Mouse (Mus musculus): ENCODE results near the gene Gm4312.
"Not testable (repeated sequence)": the region's sequence is repeated elsewhere in the genome, so short reads cannot be mapped to it uniquely, and the experiment has no call there.

Gene Gm4312

GRCm38 (mm10) chr10:100382460-100382859 lies at the start of gene Gm4312:
Gene Gm4312, minus strand, starts transcription at chr10:100382560.
- DNase-seq = not testable (repeated sequence)

GRCm38 (mm10) chr10:100427592-100427991 lies 45.2 kb upstream of the Gm4312 start:
- peak; percentile 89 for DNase-seq

- DNase-seq = no peak
These were observed 33.2 kb upstream of the Gm4312 start for GRCm38 (mm10) chr10:100415566-100415965.

- DNase-seq = not testable (repeated sequence)
These were observed 19.9 kb upstream of the Gm4312 start for GRCm38 (mm10) chr10:100402301-100402700.

GRCm38 (mm10) chr10:100361038-100361437 lies 21.3 kb downstream of the Gm4312 start, which contains the start of gene Gm4307:
Gene Gm4307, plus strand, starts transcription at chr10:100361338.
- not testable (repeated sequence) for DNase-seq

GRCm38 (mm10) chr10:100356841-100357240 lies 25.5 kb downstream of the Gm4312 start:
- DNase-seq = peak; percentile 92

- DNase-seq = not testable (repeated sequence)
These were observed 31.6 kb downstream of the Gm4312 start, which contains the start of gene Gm4305 for GRCm38 (mm10) chr10:100350793-100351192. Gene Gm4305, plus strand, starts transcription at chr10:100351093.

GRCm38 (mm10) chr10:100345672-100346071 lies 36.7 kb downstream of the Gm4312 start, which contains the start of gene Gm4303:
Gene Gm4303, plus strand, starts transcription at chr10:100345972.
- not testable (repeated sequence) for DNase-seq

GRCm38 (mm10) chr10:100340536-100340935 lies 41.8 kb downstream of the Gm4312 start, which contains the start of gene Gm4302:
Gene Gm4302, plus strand, starts transcription at chr10:100340836.
- not testable (repeated sequence) for DNase-seq

GRCm38 (mm10) chr10:100335376-100335775 lies 47.0 kb downstream of the Gm4312 start, which contains the start of gene Gm4301:
Gene Gm4301, plus strand, starts transcription at chr10:100335676.
- DNase-seq = not testable (repeated sequence)

All from heart, adult 11 months (tissue).